Mouse (Mus musculus): Measurements from ENCODE around the gene 9130008F23Rik.

GRCm38 (mm10) chr17:40885155-40885554, 4.8 kb upstream of the 9130008F23Rik start:
- TF ChIP-seq EP300 (IDR thresholded peaks at IDR 0.05; ENCODE audit: low read depth) (no peak), CTCF (IDR thresholded peaks at IDR 0.05; ENCODE audit: low read depth) (no peak)

Data from liver, embryonic 14.5 days (tissue).